Mouse (Mus musculus) adrenal gland, postnatal 36 days (tissue): ENCODE results near the gene C7. TPM values are rescaled to one million over a fixed set of nuclear protein-coding genes. Genes with fewer than 3 reads are reported as not detected.

Experiments used
- DNase-seq, 2 experiments: peaks; one replicate each; pipeline ENCODE4 v3.0.0; 2021; ENCODE audit warnings: mixed read lengths in 1 of 2
- total RNA-seq, 2 experiments: library from RNA; stranded (reverse); gene quantifications; 2 replicates each; pipeline ENCODE4 v1.2.3; 2021

The C7 gene
- total RNA-seq, 2 experiments from 2014 or later: 10.8 to 22.5 TPM

GRCm38 (mm10) chr15:5002903-5003302 lies 60.6 kb downstream of the C7 start:
- no peak for DNase-seq

- no peak for DNase-seq
These were observed 90.2 kb downstream of the C7 start for GRCm38 (mm10) chr15:4973355-4973754.

Other genes starting within 250 kb of the C7 start
- gene Mroh2b, start 165.0 kb downstream of the C7 start, total RNA-seq: not detected
- gene Card6, start 44.8 kb upstream of the C7 start, total RNA-seq: 1 to 10 TPM; 6.5 to 7.4 TPM
- gene Rpl37, start 52.9 kb upstream of the C7 start, total RNA-seq: 100 to 1,000 TPM; 399 to 467 TPM
- gene Prkaa1, start 80.1 kb upstream of the C7 start, total RNA-seq: 10 to 100 TPM; 35.1 to 39.9 TPM
- 10 to 100 TPM; 53.0 to 67.1 TPM for gene Ttc33, start 121.8 kb upstream of the C7 start, total RNA-seq
- gene Ptger4, start 180.4 kb upstream of the C7 start, total RNA-seq: 1 to 10 TPM; 1.0 to 1.2 TPM